Mouse (Mus musculus): ENCODE results near the gene Ssh2.

The Ssh2 gene

DNA sequence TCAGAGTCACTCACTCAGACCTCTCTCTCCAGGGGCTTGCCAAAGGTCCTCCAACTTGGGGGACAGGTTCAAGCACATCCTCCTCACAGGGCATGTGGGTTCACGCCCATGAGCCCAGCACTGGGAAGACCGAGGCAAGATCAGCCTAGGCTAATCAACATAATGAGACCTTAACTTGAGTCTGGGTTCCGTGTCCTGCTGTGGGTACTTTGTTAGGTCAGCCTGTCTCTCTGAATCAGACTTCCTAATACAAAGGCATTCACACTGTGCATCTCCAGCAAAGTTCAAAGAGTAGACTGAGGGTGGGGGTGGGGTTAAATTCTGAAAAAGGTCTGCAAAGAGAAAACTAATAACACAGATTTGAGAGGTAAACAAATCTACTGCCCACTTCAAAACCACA is 249.0 kb downstream of the Ssh2 start:
- DNase-seq, result no peak

DNA sequence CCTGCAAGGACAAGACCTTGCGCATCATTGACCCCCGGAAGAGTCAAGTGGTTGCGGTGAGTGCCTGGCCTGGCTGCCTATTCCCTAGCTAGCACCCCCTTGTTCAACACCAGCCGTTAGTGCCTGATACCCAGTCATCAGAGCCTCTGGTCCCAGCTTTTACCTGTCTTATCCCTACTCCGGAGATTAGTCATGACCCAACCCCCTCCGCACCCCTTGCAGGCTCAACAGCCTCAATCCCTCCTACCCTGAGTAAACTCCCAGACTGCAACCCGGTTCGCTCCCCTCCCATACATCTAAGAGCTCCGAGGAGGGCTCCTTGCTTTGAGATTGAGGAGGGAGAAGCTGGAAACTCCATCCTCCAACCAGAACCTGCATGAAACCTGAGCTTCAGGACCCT is 250.5 kb downstream of the Ssh2 start:
- DNase-seq, result no peak

DNA sequence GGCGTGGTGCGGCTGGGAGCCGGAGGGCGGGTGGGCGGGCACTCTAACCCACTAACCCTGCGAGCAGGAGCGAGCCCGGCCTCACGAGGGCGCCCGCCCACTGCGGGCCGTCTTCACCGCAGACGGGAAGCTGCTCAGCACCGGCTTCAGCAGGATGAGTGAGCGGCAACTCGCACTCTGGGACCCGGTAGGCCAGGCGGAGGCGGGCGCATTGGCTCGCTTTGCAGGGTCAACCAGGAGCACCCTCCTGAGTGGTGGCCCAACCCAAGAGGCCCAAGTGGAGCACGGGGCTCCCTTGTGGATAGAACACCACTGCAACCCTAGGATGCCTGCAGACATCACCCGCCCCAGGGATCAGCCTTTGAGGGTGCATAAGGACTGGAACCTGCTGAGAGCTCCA is 251.1 kb downstream of the Ssh2 start:
- DNase-seq, result peak; percentile 71

DNA sequence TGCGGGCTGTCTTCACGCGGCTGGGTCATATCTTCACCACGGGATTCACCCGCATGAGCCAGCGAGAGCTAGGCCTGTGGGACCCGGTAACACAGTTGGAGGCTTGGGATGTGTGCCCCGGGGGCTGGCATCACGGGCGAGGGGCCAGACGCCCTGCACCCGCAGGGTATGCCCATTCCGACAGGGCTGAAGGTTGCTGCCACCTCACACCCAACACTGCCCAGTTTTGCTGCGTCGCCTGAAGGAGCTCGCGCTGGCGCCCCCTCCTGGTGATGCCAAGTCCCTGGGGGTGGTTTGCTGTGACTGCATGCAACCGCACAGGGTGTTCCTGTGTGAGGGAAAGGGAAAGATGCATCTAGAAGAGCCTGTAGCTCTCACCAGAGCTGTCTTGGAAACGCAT is 251.7 kb downstream of the Ssh2 start:
- peak; percentile 59 for DNase-seq

DNA sequence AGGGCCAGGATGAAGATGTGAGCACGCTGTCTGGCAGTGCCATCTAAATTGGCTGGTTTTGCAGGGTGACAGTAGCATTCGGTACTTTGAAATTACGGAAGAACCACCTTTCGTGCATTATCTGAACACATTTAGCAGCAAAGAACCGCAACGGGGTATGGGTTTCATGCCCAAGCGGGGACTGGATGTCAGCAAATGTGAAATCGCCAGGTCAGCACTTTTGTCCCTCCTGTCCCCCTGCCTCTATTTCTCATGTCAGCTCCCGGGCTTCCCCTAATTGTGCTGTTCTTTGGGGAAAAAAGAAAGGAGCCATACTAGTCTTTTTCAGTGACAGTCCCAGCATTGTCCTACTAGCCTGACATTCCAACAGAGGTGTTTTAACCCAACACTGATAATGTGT is 252.3 kb downstream of the Ssh2 start:
- no peak for DNase-seq

DNA sequence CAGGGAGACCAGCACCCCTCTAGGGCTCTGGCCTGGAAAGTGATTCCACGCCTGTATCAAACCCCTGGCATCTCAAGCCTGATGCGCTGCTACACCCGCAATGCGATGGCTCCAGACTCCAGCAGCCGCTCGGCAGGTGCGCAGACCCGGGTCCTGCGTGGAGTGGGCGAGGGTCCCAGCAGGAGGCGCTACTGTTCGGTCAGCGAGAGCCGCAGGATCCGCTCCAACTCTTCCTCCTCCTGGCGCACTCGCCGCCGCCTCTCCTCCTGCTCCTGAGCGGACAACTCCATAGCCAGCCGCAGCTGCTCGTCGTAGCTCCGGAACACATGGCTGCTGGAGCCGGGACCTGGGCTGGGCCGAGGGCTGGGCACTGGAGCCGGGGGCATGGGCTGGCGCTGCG is 255.3 kb downstream of the Ssh2 start:
- no peak for DNase-seq

DNA sequence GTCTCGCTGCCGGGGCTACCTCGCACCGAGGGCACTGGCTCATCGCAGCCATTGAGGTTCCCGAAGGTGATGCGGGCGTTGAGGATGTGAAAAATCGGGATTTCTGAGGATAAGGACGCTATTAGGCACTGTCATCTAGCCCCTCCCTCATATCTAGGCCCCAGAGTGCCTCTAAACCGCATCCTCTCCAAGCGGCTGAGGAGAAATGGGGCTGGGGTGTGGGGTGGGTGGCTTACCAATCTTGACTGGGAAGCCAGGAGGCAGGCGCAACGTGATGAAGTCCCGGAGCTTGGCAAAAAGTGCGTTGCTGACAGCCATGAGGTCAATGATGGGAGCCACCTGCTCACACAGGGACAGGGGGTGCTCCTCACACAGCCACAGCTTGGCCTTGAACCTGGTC is 256.7 kb downstream of the Ssh2 start:
- DNase-seq, result no peak

DNA sequence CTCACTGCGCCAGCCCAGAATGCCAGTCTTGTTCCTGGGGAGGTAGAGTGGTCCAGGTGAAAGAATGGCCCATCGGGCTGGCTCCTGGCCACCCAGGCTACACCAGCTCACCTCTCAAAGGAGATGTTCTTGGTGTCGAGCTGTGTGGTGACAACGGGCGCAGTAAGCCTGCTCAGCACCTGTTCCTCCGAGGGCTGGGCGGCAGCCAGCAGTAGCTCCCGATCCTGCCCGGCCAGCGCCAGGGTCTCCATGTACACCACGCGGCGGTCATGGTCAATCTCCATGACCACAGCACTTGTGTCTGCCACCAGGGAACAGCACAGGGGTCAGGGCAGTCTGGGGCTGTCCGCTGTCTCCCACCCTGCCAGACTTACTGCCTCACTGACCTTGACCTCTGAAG is 260.1 kb downstream of the Ssh2 start:
- DNase-seq, result no peak

DNA sequence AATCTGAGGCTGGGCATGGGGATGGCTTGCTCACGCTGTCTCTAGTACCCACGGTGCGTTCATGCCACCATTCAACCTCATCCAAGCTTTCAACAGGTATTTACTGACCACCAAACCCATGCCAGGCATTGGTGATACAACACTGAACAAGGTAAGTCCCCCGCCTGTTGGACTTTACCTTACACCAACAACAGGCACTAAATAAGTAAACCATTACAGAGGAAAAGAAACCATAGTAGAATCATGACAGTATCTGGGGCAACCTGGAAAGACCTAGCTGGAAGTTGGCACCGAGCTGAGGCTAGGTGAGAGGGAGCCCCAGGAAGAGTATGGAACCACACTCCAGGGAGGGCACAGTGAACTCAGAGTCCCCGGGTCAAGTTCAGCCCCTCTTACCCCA is 260.8 kb downstream of the Ssh2 start:
- DNase-seq, result no peak

DNA sequence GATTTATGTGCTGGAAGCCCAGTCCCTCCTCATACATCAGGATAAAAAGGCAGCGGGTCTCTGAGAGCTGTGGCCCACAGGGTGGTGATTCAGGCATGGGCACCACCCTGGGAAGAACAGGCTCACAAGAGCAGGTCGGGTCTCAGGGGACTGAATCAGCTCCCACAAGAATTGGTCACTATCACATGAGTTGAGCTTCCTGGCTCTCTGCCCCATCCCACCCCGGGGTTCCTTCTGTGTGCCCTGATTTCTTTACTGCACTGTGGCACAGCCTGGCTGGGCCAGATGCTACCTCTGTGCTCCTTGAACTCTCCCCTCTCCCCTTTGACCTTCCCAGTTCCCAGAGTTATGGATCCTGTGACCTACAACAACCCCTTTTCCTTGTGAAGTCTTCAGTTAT is 267.0 kb downstream of the Ssh2 start:
- no peak for DNase-seq

DNA sequence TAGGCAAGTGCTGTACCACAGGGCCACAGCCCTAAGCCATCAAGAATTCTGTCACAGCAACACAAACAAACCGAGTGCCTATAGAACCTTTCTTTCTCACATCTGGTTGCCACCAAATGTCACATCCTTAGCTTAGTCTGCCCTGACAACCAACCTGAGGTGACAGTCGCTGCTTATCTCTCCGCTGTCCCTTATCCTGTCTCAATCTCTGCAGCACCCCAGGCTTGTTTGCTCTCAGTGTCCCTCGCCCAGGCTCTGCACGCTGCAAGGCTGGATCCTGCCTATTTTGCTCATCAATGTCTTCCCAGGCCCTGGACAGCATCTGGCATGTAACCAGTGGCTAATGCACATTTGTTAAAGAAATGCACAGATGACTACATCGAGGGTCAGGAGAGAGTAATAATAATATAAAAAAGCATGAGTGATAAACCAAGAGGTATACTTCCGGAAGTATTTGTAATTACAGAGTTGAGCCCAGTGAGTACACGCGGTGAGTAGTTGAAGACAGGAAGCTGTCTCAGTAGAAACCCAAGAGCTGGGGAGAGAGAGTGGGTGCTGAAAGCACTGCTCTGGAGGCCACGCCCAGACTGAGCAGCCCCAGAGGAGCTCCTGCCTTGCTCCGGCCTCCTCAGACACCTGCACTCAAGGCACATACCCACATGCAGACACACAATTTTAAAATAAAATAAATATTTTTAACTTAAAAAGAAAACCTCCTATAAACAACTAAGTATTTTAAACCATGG is 267.6 kb downstream of the Ssh2 start:
- DNase-seq, result no peak

DNA sequence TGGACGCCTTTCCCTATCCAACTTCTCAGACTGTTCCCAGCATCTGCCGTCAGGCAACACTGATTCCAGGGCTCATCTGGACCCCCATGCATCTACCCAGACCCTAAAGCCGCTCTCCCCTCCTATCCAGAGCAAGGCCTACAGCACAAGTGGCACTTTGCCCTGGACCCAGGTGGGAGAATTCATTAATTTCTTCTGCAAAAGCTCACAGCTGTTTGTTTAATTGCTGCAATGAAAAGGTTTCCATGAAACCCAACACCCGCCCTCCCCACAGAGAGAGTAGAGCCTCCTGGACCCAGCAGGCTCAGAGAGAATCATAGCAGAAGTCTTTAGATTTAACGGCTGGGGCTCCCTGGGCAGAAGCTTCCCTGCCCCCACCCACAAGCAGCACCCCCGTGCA is 269.1 kb downstream of the Ssh2 start:
- DNase-seq, result no peak

DNA sequence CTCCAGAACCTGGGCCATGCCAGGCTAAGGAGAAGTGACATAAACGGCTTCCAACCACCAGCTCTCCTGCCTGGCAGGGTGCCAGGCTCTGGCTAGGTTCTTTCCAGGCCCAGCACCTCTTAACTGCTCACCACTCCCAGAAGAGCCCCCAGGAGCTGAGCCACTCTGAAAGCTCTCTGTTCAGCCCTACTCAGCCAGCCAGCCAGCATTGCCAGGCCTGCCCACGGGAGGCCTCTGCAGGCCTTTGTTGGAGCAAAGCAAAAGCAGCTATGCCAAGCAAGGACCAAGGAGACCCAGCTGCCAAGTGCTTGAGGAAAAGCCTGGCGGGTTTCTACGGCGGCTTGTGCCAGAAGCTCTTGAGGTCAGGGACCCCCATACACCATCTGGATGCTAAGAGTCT is 270.7 kb downstream of the Ssh2 start:
- no peak for DNase-seq

DNA sequence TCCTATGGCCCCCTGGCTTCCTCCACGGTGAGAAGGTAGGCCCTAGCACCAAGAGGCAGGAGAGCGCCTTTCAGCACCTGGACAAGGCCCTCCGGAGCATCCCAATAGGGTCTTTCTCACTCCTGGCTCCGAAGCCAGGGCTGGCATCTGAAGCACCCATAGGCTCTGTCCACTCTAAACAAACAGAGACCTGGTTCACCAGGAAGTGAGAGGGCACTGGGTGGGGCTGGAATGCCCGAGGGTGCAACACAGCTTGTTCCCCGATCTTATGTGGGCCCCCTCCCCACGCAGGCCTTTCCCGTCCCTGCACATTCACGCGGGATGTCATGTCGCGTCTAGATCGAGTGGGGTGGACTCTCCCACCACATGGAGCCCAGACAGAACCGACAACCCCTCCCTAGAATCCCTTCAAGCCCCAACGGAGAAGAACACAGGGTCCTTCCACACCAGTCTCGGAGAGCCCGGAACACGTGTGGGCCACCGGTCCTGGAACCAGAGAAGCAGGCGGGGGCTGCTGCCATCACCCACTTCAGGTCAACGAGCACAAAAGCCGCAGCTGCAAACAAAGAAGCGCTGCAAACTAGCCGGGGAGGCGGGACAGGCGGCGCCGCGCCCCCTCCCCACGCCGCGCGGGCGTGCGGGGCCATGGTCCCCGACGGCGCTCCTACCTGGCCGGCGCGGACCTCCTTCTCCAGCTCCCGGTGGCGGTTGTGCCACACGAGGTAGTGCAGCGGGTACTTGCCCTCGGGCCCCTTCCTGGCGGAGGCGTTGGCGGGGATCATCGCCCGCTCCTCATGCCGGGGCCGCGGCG is 272.9 kb downstream of the Ssh2 start:
- no peak for DNase-seq

DNA sequence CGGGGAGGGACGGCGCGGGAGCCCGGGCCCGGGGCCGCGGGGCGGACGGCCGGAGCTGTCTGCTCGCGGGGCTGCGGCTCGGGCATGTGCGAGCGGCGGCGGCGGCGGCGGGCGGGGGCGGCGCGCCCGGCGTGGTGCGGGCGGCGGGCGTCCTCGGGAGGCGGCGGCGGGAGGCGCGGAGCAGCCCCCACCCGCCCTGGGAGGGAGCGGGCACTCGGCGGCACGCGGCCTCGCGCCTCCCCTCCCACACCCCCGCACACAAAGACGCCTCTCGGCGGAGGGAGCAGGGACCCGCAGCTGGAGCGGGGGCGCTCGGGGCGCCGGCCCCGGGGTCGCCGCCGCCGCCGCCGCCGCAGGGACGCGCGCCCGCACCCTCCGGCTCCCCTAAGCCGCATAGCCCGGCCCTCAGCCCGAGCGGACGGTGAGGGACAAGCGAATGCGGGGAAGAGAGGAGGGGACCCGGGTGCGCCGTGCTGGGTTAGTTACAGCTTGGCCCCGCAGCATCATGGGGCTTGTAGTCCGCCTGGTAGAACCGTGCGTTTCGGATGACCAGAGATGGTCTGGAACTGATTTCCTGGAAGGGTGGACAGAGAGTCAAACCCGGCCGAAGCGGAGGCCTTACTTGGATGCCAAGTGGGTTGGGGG is 273.6 kb downstream of the Ssh2 start, which contains the start of gene Ankrd13b:
TSS of gene Ankrd13b (minus strand) at position 88 of the 645 bp plus-strand sequence.
- DNase-seq, result no peak

DNA sequence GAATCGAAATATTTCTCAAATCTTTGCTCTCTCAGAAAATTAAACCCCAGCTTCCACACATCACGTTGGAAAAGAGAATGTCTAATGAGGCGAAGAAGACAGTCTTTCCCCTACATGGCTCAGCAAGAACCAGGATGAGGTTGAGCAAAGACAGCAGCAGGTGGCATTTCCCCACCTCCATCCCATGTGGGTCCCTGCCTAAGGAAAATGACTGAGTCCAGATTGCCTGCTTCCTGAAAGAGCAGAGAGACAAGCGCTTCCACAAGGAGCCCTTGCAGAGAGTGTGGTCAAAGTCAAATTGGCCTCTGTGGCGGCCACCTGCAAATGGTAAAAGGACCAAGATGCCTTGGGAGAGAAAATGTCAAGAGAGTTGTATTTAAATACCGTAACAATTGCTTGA is 274.4 kb downstream of the Ssh2 start:
- DNase-seq, result no peak

DNA sequence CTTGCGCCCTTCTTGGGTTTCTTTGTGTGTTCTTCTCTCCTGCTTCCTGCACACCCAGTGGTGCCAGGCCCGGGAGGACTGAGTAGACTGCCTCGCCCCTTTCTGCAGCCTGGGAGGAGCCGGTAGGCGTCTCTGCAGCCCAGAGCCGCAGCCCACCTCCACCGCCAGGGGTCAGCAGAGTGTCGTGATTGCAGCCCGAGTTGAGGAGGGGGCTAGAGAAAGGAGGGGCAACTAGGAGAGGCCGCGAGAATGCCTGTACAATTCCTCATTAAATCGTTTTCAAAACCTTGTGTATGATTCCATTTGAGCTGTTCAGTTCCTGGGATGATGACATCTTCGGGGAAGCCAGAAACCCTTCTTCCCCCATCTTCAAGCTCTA is 275.0 kb downstream of the Ssh2 start:
- peak; percentile 82 for DNase-seq

DNA sequence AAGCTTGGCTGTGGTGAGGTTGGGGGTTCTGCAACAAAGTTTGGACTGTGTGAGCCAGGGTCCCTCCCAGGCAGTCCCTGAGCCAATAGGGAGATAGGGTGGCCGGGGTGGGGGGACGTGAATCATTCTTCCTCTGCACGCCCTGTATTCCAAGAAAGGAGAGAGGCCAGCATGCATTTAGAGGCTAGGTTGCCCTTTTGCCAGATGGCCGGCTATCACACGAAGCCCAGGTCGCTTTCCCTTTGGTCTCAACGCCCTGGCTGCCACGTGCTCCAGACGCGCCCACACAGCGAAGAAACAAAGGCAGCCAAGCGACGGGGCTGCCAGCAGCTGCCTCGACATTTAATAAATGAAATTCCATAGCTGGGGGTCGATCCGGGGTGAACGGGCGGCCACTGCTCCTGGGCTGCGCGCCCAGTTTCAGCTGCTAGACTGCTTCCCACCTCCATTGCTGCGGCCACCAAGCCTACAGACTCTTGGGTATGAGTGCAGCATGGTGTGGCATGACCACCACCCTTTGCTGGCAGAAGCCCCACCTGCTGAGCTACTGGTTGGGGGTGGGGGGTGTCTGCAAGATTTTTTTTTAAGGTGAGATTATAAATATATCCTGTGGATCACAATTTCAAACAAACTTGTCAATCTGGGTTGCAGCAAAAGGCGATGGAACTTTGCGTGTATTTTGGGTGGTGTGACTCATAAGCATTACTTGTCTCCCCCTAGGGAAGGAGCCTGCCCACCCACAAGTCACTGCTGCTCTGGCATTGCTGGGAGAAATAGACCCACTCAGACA is 275.6 kb downstream of the Ssh2 start:
- DNase-seq, result no peak

DNA sequence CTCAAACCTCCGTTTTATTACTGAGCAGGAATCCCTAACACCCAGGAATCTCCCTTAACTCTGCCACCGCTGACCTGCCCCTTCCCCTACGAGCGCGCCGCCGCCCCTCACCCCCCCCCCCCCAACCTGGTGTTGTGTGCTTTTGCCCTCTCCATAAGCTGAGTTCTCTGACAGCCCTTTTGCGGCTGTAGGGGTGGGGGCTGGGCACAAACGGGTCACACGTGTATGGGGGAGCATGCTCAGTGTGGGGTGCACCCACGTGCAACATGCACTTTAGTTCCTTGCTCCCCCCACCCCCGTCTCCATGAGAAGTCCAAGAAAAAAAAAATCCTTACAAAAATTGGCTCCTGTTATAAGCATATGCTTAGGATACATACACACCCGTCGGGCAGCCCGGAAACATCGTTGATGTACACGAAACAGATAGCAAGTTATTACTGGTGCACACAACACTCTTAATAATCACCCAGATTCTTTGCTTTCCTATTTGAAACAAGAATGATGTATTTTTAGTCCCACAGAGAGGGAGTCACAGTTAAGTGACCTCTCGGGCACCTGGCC is 276.3 kb downstream of the Ssh2 start:
- no peak for DNase-seq

DNA sequence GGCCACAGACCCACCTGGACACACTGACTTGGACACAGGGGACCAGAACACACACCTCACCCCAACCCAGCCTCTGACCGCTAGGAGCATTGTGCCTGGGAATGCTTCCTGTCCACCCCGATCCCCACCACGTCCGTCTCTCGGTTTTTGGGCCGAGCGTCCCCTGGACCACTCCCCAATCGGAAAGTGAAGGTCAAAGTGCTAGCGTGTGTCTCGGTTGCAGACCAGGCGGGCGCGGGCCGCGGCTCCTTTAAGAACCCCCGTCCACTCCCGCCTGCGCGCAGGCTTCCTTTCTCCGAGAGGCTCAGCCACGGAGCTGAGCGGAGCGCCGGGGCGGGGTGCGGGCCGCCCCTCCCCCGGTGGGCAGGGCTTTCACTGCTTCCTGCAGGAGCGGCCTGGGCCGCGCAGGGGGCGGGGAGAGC is 276.8 kb downstream of the Ssh2 start:
- peak; percentile 94 for DNase-seq

DNA sequence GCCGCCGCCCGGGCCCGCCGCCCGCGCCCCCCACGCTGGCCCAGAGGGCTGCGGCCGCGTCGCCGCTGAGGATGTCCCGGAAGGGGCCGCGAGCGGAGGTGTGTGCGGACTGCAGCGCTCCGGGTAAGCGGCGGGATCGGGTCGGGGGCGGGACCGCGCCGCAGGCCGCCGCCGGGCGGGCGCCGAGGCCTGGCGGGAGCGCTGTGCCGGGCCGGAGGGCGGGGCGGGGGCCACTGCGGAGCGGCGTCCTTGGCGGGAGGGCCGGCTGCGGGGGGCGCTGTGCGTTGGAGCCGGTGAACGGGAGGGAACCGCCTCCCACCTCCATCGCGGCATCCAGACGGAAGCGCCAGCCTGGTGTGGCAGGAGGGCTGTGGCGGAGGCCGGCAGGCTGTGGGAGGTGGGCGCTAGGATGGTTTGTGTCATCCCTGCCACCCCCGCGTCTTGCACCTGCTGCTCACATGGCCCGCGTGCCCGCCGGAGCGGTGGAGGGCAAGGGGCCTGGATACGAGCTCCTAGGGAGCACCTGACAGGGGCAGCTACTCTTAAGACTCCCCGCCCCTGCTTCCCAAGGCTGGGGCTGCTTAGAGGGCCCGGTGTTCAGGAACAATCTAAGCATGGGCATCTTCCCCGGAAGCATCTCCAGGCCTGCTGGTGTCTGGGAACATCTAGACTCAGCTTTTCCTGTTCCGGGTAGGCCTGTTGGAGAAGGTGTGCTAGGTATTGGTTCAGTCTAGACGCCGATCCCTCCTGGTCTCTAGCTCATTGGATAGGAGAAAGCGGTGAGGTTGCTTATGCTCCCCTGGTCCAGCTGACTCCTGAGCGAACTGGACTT is 277.6 kb downstream of the Ssh2 start, which contains the start of gene Git1:
TSS of gene Git1 (plus strand) at position 51 of the 832 bp plus-strand sequence.
- DNase-seq, result peak; percentile 64

DNA sequence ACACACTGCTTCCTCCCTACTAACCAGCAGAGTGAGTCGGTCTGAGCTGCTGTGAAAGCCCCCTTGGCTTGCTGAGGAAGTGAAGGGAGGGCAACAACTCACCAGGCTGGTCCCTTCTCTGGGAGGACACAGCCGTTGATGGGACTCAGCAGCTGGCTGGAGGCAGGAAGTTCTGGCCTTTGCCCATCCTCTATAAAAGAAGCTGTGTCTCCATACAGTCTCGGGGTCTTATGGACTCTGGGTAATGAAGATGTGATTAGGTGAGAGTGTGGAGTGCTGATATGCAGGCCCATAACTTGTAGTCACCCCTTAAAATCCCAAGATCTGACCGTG is 278.2 kb downstream of the Ssh2 start:
- no peak for DNase-seq
